Mouse (Mus musculus): Measurements from ENCODE around the gene Rnf180.

Gene Rnf180

GRCm38 (mm10) chr13:105250264-105250663 is 44.4 kb downstream of the Rnf180 start:
- DNase-seq (ENCODE audit: low spot score) = no peak

- DNase-seq (ENCODE audit: low spot score) = no peak
These were observed 45.0 kb downstream of the Rnf180 start for GRCm38 (mm10) chr13:105249599-105249998.

- DNase-seq (ENCODE audit: low spot score) = no peak
These were observed 46.9 kb downstream of the Rnf180 start for GRCm38 (mm10) chr13:105247691-105248090.

GRCm38 (mm10) chr13:105240810-105241209 is 53.8 kb downstream of the Rnf180 start:
- DNase-seq (ENCODE audit: low spot score) = no peak

GRCm38 (mm10) chr13:105227126-105227525 is 67.5 kb downstream of the Rnf180 start:
- no peak for DNase-seq (ENCODE audit: low spot score)

- no peak for DNase-seq (ENCODE audit: low spot score)
These were observed 70.6 kb downstream of the Rnf180 start for GRCm38 (mm10) chr13:105224048-105224447.

GRCm38 (mm10) chr13:105223147-105223546 is 71.5 kb downstream of the Rnf180 start:
- peak; percentile 6 for DNase-seq (ENCODE audit: low spot score)

- DNase-seq (ENCODE audit: low spot score) = no peak
These were observed 72.4 kb downstream of the Rnf180 start for GRCm38 (mm10) chr13:105222016-105222725.

GRCm38 (mm10) chr13:105210746-105211145 is 83.9 kb downstream of the Rnf180 start:
- no peak for DNase-seq (ENCODE audit: low spot score)

GRCm38 (mm10) chr13:105203851-105204250 is 90.8 kb downstream of the Rnf180 start:
- DNase-seq (ENCODE audit: low spot score) = no peak

GRCm38 (mm10) chr13:105198658-105199057 is 96.0 kb downstream of the Rnf180 start:
- DNase-seq (ENCODE audit: low spot score) = no peak

- no peak for DNase-seq (ENCODE audit: low spot score)
These were observed 96.6 kb downstream of the Rnf180 start for GRCm38 (mm10) chr13:105198028-105198427.

- DNase-seq (ENCODE audit: low spot score) = no peak
These were observed 101.0 kb downstream of the Rnf180 start for GRCm38 (mm10) chr13:105193583-105193982.

GRCm38 (mm10) chr13:105188730-105189129 is 105.9 kb downstream of the Rnf180 start:
- no peak for DNase-seq (ENCODE audit: low spot score)

GRCm38 (mm10) chr13:105180781-105181180 is 113.8 kb downstream of the Rnf180 start:
- DNase-seq (ENCODE audit: low spot score) = no peak

GRCm38 (mm10) chr13:105165441-105165840 is 129.2 kb downstream of the Rnf180 start:
- DNase-seq (ENCODE audit: low spot score) = no peak

GRCm38 (mm10) chr13:105153955-105154354 is 140.7 kb downstream of the Rnf180 start:
- DNase-seq (ENCODE audit: low spot score) = no peak

GRCm38 (mm10) chr13:105150006-105150405 is 144.6 kb downstream of the Rnf180 start:
- DNase-seq (ENCODE audit: low spot score) = no peak

GRCm38 (mm10) chr13:105147795-105148418 is 146.7 kb downstream of the Rnf180 start:
- no peak for DNase-seq (ENCODE audit: low spot score)

- DNase-seq (ENCODE audit: low spot score) = no peak
These were observed 147.8 kb downstream of the Rnf180 start for GRCm38 (mm10) chr13:105146827-105147226.

GRCm38 (mm10) chr13:105139881-105140280 is 154.7 kb downstream of the Rnf180 start:
- DNase-seq (ENCODE audit: low spot score) = no peak

GRCm38 (mm10) chr13:105134397-105134796 is 160.2 kb downstream of the Rnf180 start:
- no peak for DNase-seq (ENCODE audit: low spot score)

- DNase-seq (ENCODE audit: low spot score) = no peak
These were observed 161.8 kb downstream of the Rnf180 start for GRCm38 (mm10) chr13:105132776-105133175.

- no peak for DNase-seq (ENCODE audit: low spot score)
These were observed 162.2 kb downstream of the Rnf180 start for GRCm38 (mm10) chr13:105132370-105132769.

Measured in ovary, postnatal 14 days (tissue).